Mouse (Mus musculus): ENCODE data around the gene Mrc2.

Gene Mrc2

GRCm38 (mm10) chr11:105349780-105350324 lies 57.4 kb downstream of the Mrc2 start:
- DNase-seq (ENCODE audit: low read depth, low spot score) = no peak

- no peak for DNase-seq (ENCODE audit: low read depth, low spot score)
Observed at GRCm38 (mm10) chr11:105350643-105351042, 58.2 kb downstream of the Mrc2 start.

GRCm38 (mm10) chr11:105352152-105352551 lies 59.7 kb downstream of the Mrc2 start:
- DNase-seq (ENCODE audit: low read depth, low spot score) = no peak

GRCm38 (mm10) chr11:105352954-105353890 lies 60.8 kb downstream of the Mrc2 start:
- no peak for DNase-seq (ENCODE audit: low read depth, low spot score)

- no peak for DNase-seq (ENCODE audit: low read depth, low spot score)
Observed at GRCm38 (mm10) chr11:105353891-105354280, 61.4 kb downstream of the Mrc2 start.

GRCm38 (mm10) chr11:105356301-105356700 lies 63.9 kb downstream of the Mrc2 start:
- no peak for DNase-seq (ENCODE audit: low read depth, low spot score)

GRCm38 (mm10) chr11:105362041-105362765 lies 69.8 kb downstream of the Mrc2 start:
- no peak for DNase-seq (ENCODE audit: low read depth, low spot score)

- DNase-seq (ENCODE audit: low read depth, low spot score) = peak; percentile 55
Observed at GRCm38 (mm10) chr11:105362946-105363597, 70.6 kb downstream of the Mrc2 start.

GRCm38 (mm10) chr11:105363598-105364385 lies 71.3 kb downstream of the Mrc2 start:
- peak; percentile 46 for DNase-seq (ENCODE audit: low read depth, low spot score)

GRCm38 (mm10) chr11:105364386-105365065 lies 72.1 kb downstream of the Mrc2 start:
- DNase-seq (ENCODE audit: low read depth, low spot score) = no peak

GRCm38 (mm10) chr11:105365611-105366010 lies 73.2 kb downstream of the Mrc2 start:
- DNase-seq (ENCODE audit: low read depth, low spot score) = no peak

- DNase-seq (ENCODE audit: low read depth, low spot score) = no peak
Observed at GRCm38 (mm10) chr11:105366051-105366450, 73.6 kb downstream of the Mrc2 start.

GRCm38 (mm10) chr11:105367163-105367562 lies 74.7 kb downstream of the Mrc2 start:
- DNase-seq (ENCODE audit: low read depth, low spot score) = no peak

GRCm38 (mm10) chr11:105368833-105369232 lies 76.4 kb downstream of the Mrc2 start:
- DNase-seq (ENCODE audit: low read depth, low spot score) = no peak

- DNase-seq (ENCODE audit: low read depth, low spot score) = no peak
Observed at GRCm38 (mm10) chr11:105369526-105370386, 77.3 kb downstream of the Mrc2 start.

GRCm38 (mm10) chr11:105371818-105372217 lies 79.4 kb downstream of the Mrc2 start:
- DNase-seq (ENCODE audit: low read depth, low spot score) = no peak

- DNase-seq (ENCODE audit: low read depth, low spot score) = no peak
Observed at GRCm38 (mm10) chr11:105373881-105374280, 81.4 kb downstream of the Mrc2 start.

- no peak for DNase-seq (ENCODE audit: low read depth, low spot score)
Observed at GRCm38 (mm10) chr11:105374526-105375175, 82.2 kb downstream of the Mrc2 start.

GRCm38 (mm10) chr11:105375821-105376235 lies 83.4 kb downstream of the Mrc2 start:
- no peak for DNase-seq (ENCODE audit: low read depth, low spot score)

Measured in brain, embryonic 18.5 days (tissue).